Mouse (Mus musculus) urinary bladder, postnatal 4 days (tissue): ENCODE data around the gene Cwc25.
"Not testable (repeated sequence)": the region's sequence is repeated elsewhere in the genome, so short reads cannot be mapped to it uniquely, and the experiment has no call there.

Source experiments
- DNase-seq, 2 experiments: peaks; one replicate each; pipeline ENCODE4 v3.0.0; 2021 to 2022; ENCODE audit warnings: low spot score in 2 of 2

Gene Cwc25

GRCm38 (mm10) chr11:97801409-97802193 is 35.2 kb upstream of the Cwc25 start:
- peak in 1 of 2 experiments; percentile 65 for DNase-seq

DNA sequence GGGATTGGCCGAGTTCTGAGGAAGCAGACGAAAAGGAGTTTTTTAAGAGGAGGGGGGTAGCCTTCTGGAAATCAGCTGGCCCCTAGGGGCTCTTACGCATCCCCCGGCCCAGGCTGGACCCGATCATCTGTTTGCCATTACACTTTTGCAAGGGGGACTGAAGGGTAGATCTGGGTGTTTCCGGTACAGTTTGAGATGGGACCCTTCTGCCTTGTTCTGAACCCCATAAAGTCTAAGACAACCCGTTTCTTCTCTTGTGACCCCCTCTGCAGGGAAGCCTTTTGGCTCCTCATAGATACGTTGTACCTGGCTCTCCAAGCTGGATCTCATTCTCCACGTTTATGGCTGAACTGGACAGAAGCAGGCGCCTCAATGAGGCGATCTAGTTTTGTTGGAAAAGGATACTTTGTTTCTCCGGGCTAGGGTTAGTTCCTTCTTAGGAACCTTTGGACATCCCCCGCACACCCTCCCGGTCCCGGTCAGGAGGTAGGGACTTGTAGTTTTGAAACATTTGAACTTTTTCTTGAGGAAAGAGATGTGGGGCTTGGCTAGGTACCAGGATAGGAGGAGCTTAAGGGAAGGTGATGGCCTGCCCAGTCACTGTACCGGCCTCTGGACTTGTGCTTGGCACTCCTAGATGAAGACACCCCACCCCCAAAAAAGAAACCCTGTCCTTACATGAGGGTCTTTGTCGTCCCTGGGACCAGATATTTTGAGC is 34.5 kb upstream of the Cwc25 start:
- no peak for DNase-seq

DNA sequence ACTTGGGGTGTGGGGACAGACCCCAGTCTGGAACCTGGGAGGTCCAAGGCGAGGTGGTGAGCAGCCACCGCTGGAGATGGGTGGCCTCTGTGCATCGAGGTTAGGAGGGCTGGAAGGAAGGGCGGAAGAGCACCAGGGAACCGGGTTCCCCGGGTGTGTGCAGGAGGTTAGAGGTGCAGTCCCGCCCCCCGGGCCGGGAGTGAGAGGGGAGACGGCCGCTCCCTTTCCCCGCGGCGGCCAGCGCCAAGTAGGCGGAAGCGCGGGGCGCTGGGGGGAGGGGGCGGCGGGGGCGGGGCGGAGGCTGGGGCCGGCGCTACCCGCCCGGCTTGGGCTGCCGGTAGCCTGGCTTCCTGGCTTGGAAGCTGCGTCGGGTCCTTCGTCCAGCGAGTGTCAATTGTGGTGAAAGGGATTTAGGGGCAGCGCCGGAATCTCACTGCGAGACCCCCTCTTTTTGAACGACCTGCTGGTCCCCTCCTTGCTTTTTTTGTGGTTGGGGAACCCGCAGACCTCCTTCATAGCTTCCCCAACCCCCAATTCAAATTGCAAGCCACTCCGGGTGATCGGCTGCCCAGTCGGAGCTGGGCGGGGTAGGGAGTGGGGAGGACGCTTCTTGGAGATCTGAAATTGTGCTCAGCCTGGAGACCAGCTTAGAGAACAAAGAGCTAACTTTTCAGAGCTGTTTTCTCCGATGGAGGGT is 33.8 kb upstream of the Cwc25 start:
- peak; percentile 80 to 82 for DNase-seq

DNA sequence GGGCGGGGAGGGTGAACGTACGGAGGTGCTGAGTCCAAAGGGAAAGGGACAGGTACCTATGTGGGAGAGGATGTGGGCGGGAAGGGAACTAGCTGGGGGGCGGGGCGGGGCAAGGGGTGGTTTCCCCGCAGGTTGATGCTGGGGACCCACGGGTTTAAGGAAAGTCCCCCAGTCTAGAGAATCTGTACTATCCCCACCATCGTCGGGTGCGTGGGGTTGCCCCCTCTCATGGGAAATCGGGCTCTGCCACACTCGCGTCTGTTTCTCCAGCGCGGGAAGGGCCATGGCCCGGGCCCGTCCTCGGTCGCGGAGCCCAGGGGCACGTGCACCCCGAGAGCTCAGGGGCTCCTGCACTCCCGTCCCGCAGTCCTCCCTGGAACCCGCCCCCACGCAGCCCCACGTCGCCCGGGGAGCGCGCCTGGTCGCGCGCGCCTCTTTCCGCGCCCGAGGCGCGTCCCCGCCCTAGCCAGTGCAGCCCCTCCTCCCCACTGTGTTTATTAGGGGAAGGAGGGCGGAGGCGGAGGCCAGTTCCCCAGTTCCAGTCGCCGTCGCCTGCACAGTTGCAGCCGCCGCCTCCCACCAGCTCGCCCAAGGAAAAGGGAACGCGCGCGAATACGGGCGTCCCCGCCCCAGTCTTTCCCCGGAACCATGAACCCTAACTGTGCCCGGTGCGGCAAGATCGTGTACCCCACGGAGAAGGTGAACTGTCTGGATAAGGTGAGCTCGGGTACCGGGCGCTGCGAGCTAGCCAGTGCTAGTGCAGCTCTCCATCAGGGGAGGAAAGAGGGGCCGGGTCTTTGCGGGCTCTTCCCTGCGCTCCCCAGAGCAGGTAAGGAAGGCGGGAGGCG is 33.0 kb upstream of the Cwc25 start:
- peak; percentile 88 to 89 for DNase-seq

GRCm38 (mm10) chr11:97798782-97799145 is 32.4 kb upstream of the Cwc25 start, which contains the start of gene Lasp1:
TSS of gene Lasp1 (plus strand) at chr11:97799000.
- DNase-seq, result peak; percentile 78 to 91

GRCm38 (mm10) chr11:97798083-97798435 is 31.7 kb upstream of the Cwc25 start:
- no peak for DNase-seq

GRCm38 (mm10) chr11:97797369-97798082 is 31.2 kb upstream of the Cwc25 start:
- DNase-seq, result no peak

- no peak for DNase-seq
Measured at GRCm38 (mm10) chr11:97796910-97797309, 30.6 kb upstream of the Cwc25 start.

- DNase-seq, result no peak
Measured at GRCm38 (mm10) chr11:97793165-97793564, 26.8 kb upstream of the Cwc25 start.

GRCm38 (mm10) chr11:97790778-97791438 is 24.6 kb upstream of the Cwc25 start:
- not testable (repeated sequence) for DNase-seq

GRCm38 (mm10) chr11:97789727-97790126 is 23.4 kb upstream of the Cwc25 start:
- DNase-seq, result no peak

DNA sequence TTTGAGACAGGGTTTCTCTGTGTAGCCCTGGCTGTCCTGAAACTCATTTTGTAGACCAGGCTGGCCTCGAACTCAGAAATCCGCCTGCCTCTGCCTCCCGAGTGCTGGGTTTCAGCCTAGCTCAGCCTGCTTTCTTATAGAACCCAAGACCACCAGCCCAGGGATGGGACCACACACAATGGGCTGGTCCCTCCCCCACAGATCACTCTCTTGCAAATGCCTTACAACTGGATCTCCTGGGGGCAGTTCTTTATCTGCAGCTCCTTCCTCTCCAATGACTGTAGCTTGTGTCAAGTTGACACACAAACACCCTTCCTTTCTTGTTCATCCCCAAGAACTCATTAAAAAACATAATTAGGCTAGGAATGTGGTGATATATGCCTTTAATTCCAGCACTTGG is 21.6 kb upstream of the Cwc25 start:
- no peak for DNase-seq

- no peak for DNase-seq
Measured at GRCm38 (mm10) chr11:97782564-97782895, 16.2 kb upstream of the Cwc25 start.

DNA sequence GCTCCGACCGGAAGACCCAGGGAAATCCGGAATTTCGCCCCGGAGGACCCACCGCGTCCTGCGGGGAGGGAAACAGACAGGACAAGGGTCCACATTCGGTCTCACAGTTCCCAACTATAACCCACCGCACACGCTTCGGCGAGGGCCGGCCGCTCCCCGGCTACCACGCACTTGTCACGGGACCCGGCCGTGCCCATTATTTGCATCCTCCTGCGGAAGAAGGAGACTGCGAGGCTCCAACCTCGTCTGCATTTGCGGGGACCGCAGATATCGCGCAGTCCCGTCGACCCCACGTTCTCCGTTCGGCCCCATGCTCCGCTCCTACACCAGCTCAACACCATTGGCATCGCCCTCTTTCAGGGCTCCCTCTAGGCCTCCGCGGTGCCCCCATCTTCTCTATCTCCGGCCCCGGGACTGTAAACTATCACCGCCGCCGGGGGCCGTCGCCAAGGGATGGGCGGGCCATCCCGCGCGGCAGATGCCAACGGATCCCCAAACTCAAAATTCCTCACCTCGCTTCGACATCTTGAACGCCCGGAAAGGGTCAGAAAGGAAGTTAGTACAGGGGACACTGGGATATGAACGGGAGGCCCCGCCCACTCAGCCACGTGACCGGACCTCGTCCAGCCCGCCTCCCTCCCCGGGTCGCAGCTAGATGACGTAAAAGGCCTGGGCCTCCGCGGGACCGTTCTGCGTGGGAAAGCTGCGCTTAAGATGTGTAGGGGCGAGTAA is 15.6 kb upstream of the Cwc25 start, which contains the start of gene Rpl23:
Gene Rpl23 (minus strand): TSS at position 606 of the 732 bp plus-strand sequence.
- DNase-seq, result peak; percentile 98 to 100

- no peak for DNase-seq
Measured at GRCm38 (mm10) chr11:97781478-97781831, 15.1 kb upstream of the Cwc25 start.

GRCm38 (mm10) chr11:97779968-97780701 is 13.8 kb upstream of the Cwc25 start:
- DNase-seq, result no peak

- DNase-seq, result no peak
Measured at GRCm38 (mm10) chr11:97778918-97779317, 12.6 kb upstream of the Cwc25 start.

GRCm38 (mm10) chr11:97777129-97777529 is 10.8 kb upstream of the Cwc25 start:
- DNase-seq, result no peak

DNA sequence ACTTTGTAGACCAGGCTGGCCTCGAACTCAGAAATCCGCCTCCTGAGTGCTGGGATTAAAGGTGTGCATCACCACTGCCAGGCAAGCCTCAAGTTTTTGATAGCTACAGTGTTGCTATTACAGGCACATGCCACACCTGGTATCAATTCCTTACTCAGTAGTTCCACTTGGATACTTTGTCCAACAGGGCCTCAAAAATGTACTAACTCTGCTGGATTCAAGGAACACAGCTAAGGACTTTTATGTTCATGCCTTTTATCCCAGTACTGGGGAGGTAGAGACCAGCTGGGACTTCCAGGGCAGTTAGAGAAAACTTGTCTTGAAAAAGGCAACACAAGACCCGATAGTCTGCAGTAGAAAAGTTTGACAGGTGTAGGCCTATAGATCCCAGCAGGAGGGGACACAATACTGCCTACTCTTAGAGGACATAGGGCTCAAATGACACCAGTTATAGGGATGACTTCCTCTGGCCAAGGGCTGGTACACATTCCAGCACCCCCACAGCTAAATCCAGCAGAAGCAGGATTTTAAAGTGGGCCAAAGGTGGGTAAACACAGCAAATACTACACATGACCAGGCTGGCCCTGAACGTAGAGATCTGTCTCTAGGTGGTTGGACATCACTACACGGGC is 10.3 kb upstream of the Cwc25 start:
- no peak for DNase-seq
